Mouse (Mus musculus) brain, embryonic 14.5 days (tissue): ENCODE data around the gene Gm49358.

Experiments used
- CTCF ChIP-seq: fragments of 200-500 bp; IDR thresholded peaks from 2 replicates; pipeline ENCODE4 v1.5.1; 2012; ENCODE audit warnings: inconsistent platforms, mild to moderate bottlenecking, moderate library complexity, borderline replicate concordance; ENCODE audit not compliant: insufficient read depth, insufficient read length; ENCODE audit errors: extremely low read depth
- POLR2A ChIP-seq: fragments of 200-500 bp; IDR thresholded peaks from 2 replicates; pipeline ENCODE4 v1.6.1; 2012; ENCODE audit warnings: mild to moderate bottlenecking, inconsistent platforms, borderline replicate concordance; ENCODE audit not compliant: poor library complexity, insufficient read depth, insufficient read length, severe bottlenecking; ENCODE audit errors: extremely low read depth

DNA sequence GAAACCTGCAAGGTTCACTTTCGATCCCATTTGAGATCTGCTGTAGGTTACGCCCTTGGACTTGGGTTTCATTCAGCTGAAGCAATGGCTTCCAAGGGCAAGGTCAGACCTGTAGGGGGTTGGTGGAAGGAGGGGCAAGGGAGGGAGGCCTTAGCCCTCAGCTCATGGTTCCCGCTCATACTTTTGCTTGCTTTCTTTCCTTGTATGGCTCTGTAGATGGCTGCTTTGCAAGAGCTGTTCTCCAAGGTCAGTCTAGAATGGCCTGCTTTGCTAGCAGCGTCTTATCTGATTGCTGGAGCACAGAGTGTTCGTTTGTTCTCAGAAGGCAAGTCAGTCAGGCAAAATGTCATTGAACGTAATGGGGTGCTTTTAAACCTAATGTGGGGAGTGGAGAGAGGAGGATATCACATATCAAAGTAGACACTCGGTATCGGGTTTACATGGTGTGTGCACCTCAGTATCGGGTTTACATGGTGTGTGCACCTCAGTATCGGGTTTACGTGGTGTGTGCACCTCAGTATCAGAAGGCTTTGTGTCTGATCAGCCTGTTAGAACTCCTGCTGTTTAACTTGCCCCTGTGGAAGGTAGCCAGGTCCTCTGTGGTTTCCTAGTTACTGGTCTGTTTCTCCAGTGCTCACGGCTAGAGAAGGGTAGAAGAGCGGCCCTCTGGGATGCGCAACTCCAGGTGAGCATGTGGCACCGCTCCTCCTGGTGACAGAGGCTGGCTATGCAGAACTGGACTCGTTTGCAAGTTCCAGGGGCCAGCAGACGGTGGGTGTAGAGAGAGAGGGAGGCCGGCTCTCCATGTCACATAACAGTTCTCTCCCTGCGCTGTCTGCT is 50.7 kb downstream of the Gm49358 start:
- no peak for TF ChIP-seq POLR2A
- TF ChIP-seq CTCF, result no peak
